Mouse (Mus musculus) kidney, adult 2 months (tissue): ENCODE results near the gene Bcl6. TPM values are rescaled to one million over a fixed set of nuclear protein-coding genes. Genes with fewer than 3 reads are reported as not detected.
A peak's percentile ranks its signal among the peaks of the same experiment; 100 is the strongest.

Experiments used
- DNase-seq: peaks from one replicate; pipeline ENCODE4 v3.0.0; 2021
- H3K27ac ChIP-seq: fragments of 200-500 bp; 2 replicates; pipeline ENCODE4 v1.5.1; 2012; ENCODE audit warnings: low read depth, low read length, control low read depth, inconsistent platforms; ENCODE audit not compliant: insufficient read depth
- H3K27me3 ChIP-seq: fragments of 200-500 bp; replicated peaks from 2 replicates; pipeline ENCODE4 v1.6.1; 2012; ENCODE audit warnings: mild to moderate bottlenecking, moderate library complexity, low read length, inconsistent platforms; ENCODE audit not compliant: control insufficient read depth, insufficient read depth
- H3K36me3 ChIP-seq: fragments of 200-500 bp; 2 replicates; pipeline ENCODE4 v1.6.1; 2012; ENCODE audit warnings: mild to moderate bottlenecking, moderate library complexity, low read length, inconsistent platforms; ENCODE audit not compliant: control insufficient read depth, insufficient read depth
- H3K4me1 ChIP-seq: fragments of 200-500 bp; 2 replicates; pipeline ENCODE4 v1.6.1; 2011; ENCODE audit warnings: low read length; ENCODE audit not compliant: control insufficient read depth, insufficient read depth
- H3K4me3 ChIP-seq: fragments of 200-500 bp; 2 replicates; pipeline ENCODE4 v1.5.1; 2011; ENCODE audit warnings: mild to moderate bottlenecking, low read depth, low read length, control low read depth; ENCODE audit not compliant: insufficient read depth
- CTCF ChIP-seq: fragments of 200-500 bp; conservative IDR thresholded peaks from 2 replicates; pipeline ENCODE4 v1.5.1; 2011; ENCODE audit warnings: low read depth, mild to moderate bottlenecking, control low read depth, low read length, moderate library complexity, mixed read lengths; ENCODE audit not compliant: insufficient read depth, insufficient read length
- POLR2A ChIP-seq: fragments of 200-500 bp; IDR thresholded peaks from one replicate; pipeline ENCODE4 v1.6.1; 2011; ENCODE audit warnings: low read depth, low read length, control low read depth
- WGBS: fragments of 180-500 bp; shearing (Covaris S2); methylation state at CpG from one replicate; pipeline ENCODE4 v1.1.7; 2018; 5-methylcytosine and 5-hydroxymethylcytosine counted together
- polyA plus RNA-seq: library from polyadenylated mRNA; depleted of rRNA; stranded (reverse); fragments of >200 nt; gene quantifications from 2 replicates; pipeline ENCODE4 v1.2.3, GENCODE M21; 2012

Bcl6 gene
- polyA plus RNA-seq, 1 experiment = 13.0 TPM

GRCm38 (mm10) chr16:24022605-24023004 lies 34.0 kb upstream of the Bcl6 start:
- no peak for DNase-seq
- H3K27ac ChIP-seq = no peak overlapping the region
- TF ChIP-seq CTCF (no peak), POLR2A (no peak)
- H3K4me1 ChIP-seq = peaks cover 15% of the 10 kb centered on the region; the same call in 1 of the 2 replicates
- H3K4me3 ChIP-seq = no peak overlapping the region
- H3K36me3 ChIP-seq = no peaks in the 10 kb centered on the region
- 74% methylated on average over 4 of the region's 4 CpGs for WGBS
- no peaks in the 10 kb centered on the region for H3K27me3 ChIP-seq

- H3K27me3 ChIP-seq = no peaks in the 10 kb centered on the region
- DNase-seq = peak; percentile 25
- no peak for TF ChIP-seq CTCF
- H3K27ac ChIP-seq = no peak overlapping the region; the same call in 1 of the 2 replicates
- peaks cover 15% of the 10 kb centered on the region; the same call in 1 of the 2 replicates for H3K4me1 ChIP-seq
- no peak overlapping the region for H3K4me3 ChIP-seq
- 33% methylated on average over 1 of the region's 1 CpGs for WGBS
- no peaks in the 10 kb centered on the region for H3K36me3 ChIP-seq
Observed at GRCm38 (mm10) chr16:24021722-24022121, 33.1 kb upstream of the Bcl6 start.

- Histone ChIP-seq H3K4me3 (no peak overlapping the region), H3K4me1 (peaks cover 7% of the 10 kb centered on the region; the same call in 1 of the 2 replicates), H3K36me3 (no peaks in the 10 kb centered on the region), H3K27me3 (no peaks in the 10 kb centered on the region), H3K27ac (no peak overlapping the region)
- no peak for TF ChIP-seq CTCF
- no peak for TF ChIP-seq POLR2A
- 67% methylated on average over 5 of the region's 5 CpGs for WGBS
- DNase-seq = no peak
Observed at GRCm38 (mm10) chr16:24016742-24017141, 28.1 kb upstream of the Bcl6 start.

GRCm38 (mm10) chr16:24016273-24016672 lies 27.6 kb upstream of the Bcl6 start:
- DNase-seq = no peak
- Histone ChIP-seq H3K27me3 (no peaks in the 10 kb centered on the region), H3K27ac (no peak overlapping the region), H3K36me3 (no peaks in the 10 kb centered on the region), H3K4me1 (peaks cover 6% of the 10 kb centered on the region; the same call in 1 of the 2 replicates), H3K4me3 (no peak overlapping the region)
- TF ChIP-seq CTCF (no peak), POLR2A (no peak)
- 56% methylated on average over 6 of the region's 6 CpGs for WGBS

GRCm38 (mm10) chr16:24014378-24014777 lies 25.7 kb upstream of the Bcl6 start:
- 82% methylated on average over 3 of the region's 3 CpGs for WGBS

GRCm38 (mm10) chr16:24012066-24012465 lies 23.4 kb upstream of the Bcl6 start:
- Histone ChIP-seq H3K4me1 (peaks cover 8% of the 10 kb centered on the region; the same call in 1 of the 2 replicates), H3K4me3 (no peak overlapping the region), H3K27ac (no peak overlapping the region), H3K27me3 (no peaks in the 10 kb centered on the region), H3K36me3 (no peaks in the 10 kb centered on the region)
- TF ChIP-seq CTCF (no peak), POLR2A (no peak)
- WGBS = 47% methylated on average over 3 of the region's 3 CpGs
- peak; percentile 24 for DNase-seq

More at GRCm38 (mm10) chr16:24014378-24014777, 25.7 kb upstream of the Bcl6 start:
- Histone ChIP-seq H3K4me1 (peaks cover 9% of the 10 kb centered on the region; the same call in 1 of the 2 replicates), H3K36me3 (no peaks in the 10 kb centered on the region), H3K27ac (no peak overlapping the region), H3K27me3 (no peaks in the 10 kb centered on the region), H3K4me3 (no peak overlapping the region)
- DNase-seq = no peak
- no peak for TF ChIP-seq POLR2A
- TF ChIP-seq CTCF = no peak

- H3K4me1 ChIP-seq = peaks cover 8% of the 10 kb centered on the region; the same call in 1 of the 2 replicates
- TF ChIP-seq CTCF = no peak
- no peak for TF ChIP-seq POLR2A
- no peaks in the 10 kb centered on the region for H3K36me3 ChIP-seq
- peak overlapping the region; percentile 87 for H3K27ac ChIP-seq
- DNase-seq = peak; percentile 90
- H3K27me3 ChIP-seq = no peaks in the 10 kb centered on the region
- H3K4me3 ChIP-seq = no peak overlapping the region
- WGBS = 63% methylated on average over 3 of the region's 3 CpGs
Observed at GRCm38 (mm10) chr16:24011306-24011705, 22.7 kb upstream of the Bcl6 start.

GRCm38 (mm10) chr16:24009891-24010290 lies 21.2 kb upstream of the Bcl6 start:
- peak; percentile 89 for DNase-seq
- peaks cover 8% of the 10 kb centered on the region; the same call in 1 of the 2 replicates for H3K4me1 ChIP-seq
- H3K27me3 ChIP-seq = no peaks in the 10 kb centered on the region
- no peak overlapping the region for H3K4me3 ChIP-seq
- WGBS = 59% methylated on average over 2 of the region's 2 CpGs
- TF ChIP-seq POLR2A = no peak
- no peak for TF ChIP-seq CTCF
- no peaks in the 10 kb centered on the region for H3K36me3 ChIP-seq
- peak overlapping the region; percentile 96 for H3K27ac ChIP-seq
